Mouse (Mus musculus): ENCODE data around the gene Htatsf1.

Gene Htatsf1

DNA sequence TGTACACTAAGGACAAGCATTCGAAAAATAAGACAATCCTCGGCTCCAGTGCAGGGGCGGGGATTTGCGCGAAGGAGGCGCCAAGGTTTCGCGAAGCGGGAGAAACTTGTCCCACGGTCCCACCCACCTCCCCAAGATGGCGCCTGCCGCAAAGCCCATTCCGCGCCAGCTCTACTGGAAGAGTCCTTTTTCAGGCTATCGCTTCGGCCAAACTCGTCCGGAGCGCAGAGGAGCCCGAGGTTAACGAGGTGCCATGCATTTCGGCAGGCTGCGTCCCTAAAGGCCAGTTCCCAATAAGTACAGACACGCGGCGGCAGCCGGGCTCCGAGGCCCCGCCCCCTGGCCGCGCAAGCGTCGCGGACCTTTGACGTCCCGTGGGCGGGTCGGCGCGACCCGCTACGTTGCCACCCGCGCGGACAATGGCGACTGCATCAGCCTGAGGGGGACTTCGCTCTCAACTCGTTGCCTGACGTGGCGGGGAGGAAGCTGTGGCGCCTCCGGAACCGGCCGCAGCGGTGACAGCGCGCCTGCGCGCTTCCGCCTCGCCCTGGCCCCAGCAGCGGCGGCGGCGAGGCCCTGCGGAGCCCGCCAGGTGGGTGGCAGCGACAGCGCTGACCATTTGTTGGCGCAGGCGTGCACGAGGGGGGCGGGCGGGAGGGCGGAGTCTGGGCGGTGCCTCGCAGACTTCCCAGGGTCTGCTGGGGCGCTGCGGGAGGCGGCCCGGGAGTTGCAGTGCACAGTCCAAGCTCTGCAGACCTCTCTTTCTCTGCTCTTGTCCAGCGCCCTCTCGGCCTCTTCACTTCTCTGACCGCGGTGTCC, at the start of gene Htatsf1:
Gene Htatsf1 (plus strand): TSS at position 410 of the 819 bp plus-strand sequence.
- peak; percentile 61 for DNase-seq (ENCODE audit: low spot score)

DNA sequence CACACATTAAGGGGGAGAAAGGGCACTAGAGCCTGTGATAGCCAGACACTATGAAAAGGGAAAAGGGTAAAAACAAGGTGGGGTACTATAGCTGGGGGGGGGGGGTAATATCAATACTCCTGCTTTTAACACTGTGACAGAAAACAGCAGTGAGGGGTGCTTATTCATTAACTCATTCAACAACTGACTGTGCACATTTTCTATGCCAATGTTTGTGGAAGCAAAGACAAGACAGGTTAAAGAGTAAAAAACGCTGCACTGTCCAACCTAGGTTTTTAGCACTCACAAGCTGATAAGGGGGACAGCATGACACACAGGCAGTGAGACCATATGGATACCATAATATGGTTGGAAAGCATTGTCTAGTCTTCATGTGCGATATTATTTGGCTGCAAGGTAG, 40.5 kb upstream of the Htatsf1 start:
- DNase-seq (ENCODE audit: low spot score) = no peak

DNA sequence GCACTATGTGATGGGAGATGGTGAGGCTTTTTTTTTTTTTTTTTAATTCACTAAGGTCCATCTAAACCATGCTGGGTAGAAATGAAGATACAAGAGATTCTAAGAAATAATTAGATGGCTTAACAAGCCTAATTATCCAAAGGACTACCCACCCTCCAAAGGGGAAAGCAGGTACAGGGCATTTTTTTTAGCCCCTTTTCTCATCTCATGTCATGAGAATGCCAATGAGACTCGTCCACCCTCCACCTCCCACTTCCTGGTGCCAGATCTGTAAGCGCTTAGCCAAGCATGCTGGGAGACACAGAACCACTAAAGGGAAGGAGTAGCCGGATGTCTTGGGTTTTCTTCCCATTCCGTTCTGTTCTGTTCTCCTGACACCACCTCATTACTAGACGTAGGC, 10.6 kb upstream of the Htatsf1 start, which contains the start of gene Brs3:
Gene Brs3 (plus strand): TSS at position 301 of the 400 bp plus-strand sequence.
- no peak for DNase-seq (ENCODE audit: low spot score)

DNA sequence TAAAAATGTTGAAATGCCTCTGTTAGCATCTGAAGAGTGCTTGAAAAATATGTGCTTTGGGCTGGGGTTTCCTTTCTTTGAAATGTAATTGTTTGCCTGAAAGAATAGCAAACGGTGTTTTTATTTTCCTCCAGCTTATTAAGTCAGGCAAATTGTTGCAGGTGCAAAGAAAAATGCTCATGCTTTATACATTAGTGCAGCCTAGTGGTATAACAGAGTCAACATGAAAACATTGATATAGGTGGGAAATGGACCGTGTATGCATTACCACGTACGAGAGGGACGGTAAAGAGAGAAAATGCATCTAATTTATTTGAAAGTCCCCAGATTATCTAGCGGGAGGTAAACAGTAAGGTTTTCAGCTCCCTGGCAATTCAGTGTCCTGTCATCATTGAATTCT, 9.5 kb upstream of the Htatsf1 start:
- no peak for DNase-seq (ENCODE audit: low spot score)

DNA sequence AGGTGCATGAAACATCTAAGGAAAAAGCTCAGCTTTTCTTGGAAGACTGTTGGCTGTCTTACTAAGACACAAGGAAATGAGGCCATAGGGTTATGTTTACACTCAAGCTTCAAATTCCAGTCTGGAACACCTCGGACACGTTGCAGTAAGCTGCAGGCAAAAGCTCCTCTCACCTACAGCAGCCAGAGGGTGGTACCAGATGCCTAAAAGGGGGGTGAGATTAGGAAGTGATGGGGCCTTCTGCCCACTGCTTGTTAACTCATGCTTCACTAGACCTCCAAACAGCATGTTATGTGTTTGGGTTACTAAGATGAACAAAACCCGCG, 572 bp upstream of the Htatsf1 start:
- no peak for DNase-seq (ENCODE audit: low spot score)

DNA sequence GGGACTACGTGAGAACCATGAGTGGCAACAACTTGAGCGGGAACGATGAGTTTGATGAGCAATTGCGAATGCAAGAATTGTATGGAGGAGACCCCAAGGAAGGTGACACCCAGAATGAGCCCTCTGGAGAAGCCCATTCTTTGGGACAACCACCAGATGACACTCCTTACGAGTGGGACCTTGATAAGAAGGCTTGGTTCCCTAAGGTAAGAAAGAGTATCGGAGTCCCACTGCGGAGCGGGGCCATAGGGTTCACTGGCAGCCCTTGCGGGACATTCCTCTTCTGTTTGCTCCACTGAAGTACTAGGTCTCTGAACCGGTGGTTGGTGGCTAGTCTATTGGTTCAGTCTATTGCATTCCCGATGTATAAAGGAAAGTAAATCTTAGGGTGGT, 606 bp downstream of the Htatsf1 start:
- no peak for DNase-seq (ENCODE audit: low spot score)

DNA sequence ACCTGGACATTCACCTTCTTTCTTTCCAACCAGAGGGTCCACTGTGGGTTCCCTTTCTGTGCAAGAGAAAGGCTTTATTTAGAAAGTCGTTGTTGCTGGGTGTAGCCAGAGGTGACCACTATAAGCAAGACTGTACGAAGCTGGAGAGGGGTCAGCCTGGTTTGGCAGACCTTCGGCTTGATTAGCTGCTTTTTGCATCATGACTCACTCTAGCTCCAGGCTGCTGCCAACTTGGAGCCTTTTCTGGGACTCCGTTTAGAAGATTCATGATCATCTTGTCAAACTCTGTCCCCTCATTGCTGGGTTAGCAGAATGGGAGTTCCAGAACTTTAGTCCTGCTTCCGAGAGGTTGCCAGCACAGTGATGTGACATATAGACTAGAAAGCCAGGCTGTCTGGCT, 28.1 kb downstream of the Htatsf1 start:
- DNase-seq (ENCODE audit: low spot score) = no peak

DNA sequence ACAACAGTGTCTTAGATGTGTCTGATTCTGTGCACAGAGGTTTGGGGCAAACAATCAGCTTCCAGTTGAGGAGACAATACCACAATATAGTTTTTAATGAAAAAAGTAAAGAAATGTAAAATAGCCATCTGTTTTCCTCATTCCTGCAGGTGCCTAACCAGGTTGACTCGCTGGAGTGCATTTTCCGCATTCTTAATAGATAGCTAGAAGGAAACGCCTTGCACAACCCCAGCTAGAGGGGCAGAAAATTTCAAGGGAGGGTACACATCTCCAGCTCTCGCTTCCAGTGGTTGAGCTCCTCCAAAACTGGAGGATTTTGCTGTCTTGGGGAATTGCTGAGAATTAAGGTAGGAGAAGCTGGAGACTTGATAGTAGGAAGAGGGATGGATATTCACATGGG, 34.4 kb downstream of the Htatsf1 start, which contains the start of gene Vgll1:
Gene Vgll1 (plus strand): TSS at position 301 of the 400 bp plus-strand sequence.
- no peak for DNase-seq (ENCODE audit: low spot score)

DNA sequence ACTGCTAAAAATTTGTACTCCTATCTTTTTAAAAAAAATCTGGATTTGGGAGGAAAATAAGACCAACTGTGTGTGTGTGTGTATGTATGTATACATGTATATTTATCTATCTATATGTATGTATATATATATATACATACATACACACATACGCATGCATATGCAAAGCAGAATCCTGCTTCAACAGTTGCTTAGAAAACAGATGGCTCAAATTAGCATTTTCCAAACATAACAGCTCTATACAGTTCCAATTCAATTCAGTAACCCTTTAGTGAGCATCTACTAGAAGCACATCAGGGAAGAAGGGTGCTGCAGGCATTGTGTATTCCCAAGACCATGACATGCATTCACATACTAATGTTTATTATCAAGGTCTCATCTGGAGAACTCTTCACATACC, 50.0 kb downstream of the Htatsf1 start:
- no peak for DNase-seq (ENCODE audit: low spot score)

DNA sequence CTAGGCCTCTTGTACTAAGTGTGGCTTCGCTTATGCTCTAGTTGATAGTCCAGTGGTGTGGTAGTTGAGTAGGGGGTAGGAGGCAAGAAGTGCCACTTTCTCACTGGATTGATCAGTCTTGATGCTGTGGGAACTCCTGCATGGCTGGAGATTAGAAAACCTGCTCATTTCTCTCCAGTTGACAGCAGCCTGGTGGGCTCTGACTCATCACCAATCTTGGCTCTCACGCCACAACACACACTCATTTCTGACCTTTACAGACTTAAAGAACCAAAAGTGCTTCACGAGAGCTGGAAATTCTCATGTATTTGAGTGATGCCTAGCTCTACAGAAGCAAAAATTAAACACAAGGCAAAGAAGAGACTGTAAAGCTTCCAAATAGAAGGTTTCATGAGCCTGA, 53.6 kb downstream of the Htatsf1 start:
- no peak for DNase-seq (ENCODE audit: low spot score)

Data from c-Kit-positive CD71-positive TER-119-positive erythroid progenitor cells, embryonic 14.5 days (primary cell).